Mouse (Mus musculus) midbrain, embryonic 11.5 days (tissue): Measurements from ENCODE around the gene Bzw1. TPM values are rescaled to one million over a fixed set of nuclear protein-coding genes. Genes with fewer than 3 reads are reported as not detected.
A peak's percentile ranks its signal among the peaks of the same experiment; 100 is the strongest.

Experiments used
- ATAC-seq: fragments of 200-750 bp; cut with Nextera tagmentation; 2 replicates; pipeline ENCODE4 v1.8.0; 2017; ENCODE audit warnings: moderate TSS enrichment, moderate library complexity; ENCODE audit not compliant: low FRiP score
- DNase-seq: peaks from one replicate; pipeline ENCODE4 v3.0.0; 2015; ENCODE audit warnings: low spot score; ENCODE audit errors: missing footprints
- H3K27ac ChIP-seq: fragments of 300-500 bp; sonication (generic); 2 replicates; pipeline ENCODE4 v1.5.1; 2014; ENCODE audit warnings: low read depth, low read length
- H3K27me3 ChIP-seq: fragments of 300-500 bp; sonication (generic); 2 replicates; pipeline ENCODE4 v1.6.1; 2014; ENCODE audit warnings: mild to moderate bottlenecking, low read length, moderate library complexity, mixed read lengths; ENCODE audit not compliant: control insufficient read depth, insufficient read depth
- H3K36me3 ChIP-seq: fragments of 300-500 bp; sonication (generic); 2 replicates; pipeline ENCODE4 v1.6.1; 2014; ENCODE audit warnings: mild to moderate bottlenecking, low read length, moderate library complexity, mixed read lengths; ENCODE audit not compliant: control insufficient read depth, insufficient read depth
- H3K4me1 ChIP-seq: fragments of 300-500 bp; sonication (generic); 2 replicates; pipeline ENCODE4 v1.6.1; 2014; ENCODE audit warnings: low read length; ENCODE audit not compliant: control insufficient read depth, insufficient read depth
- H3K4me2 ChIP-seq: fragments of 300-500 bp; sonication (generic); 2 replicates; pipeline ENCODE4 v1.6.1; 2014; ENCODE audit warnings: mild to moderate bottlenecking, moderate library complexity
- H3K4me3 ChIP-seq: fragments of 300-500 bp; sonication (generic); 2 replicates; pipeline ENCODE4 v1.5.1; 2014; ENCODE audit warnings: low read depth, low read length
- H3K9ac ChIP-seq: fragments of 300-500 bp; sonication (generic); 2 replicates; pipeline ENCODE4 v1.6.1; 2014; ENCODE audit warnings: low read length
- H3K9me3 ChIP-seq: fragments of 300-500 bp; sonication (generic); 2 replicates; pipeline ENCODE4 v1.6.1; 2016; ENCODE audit warnings: low read length; ENCODE audit not compliant: control insufficient read depth
- WGBS: fragments of 180-500 bp; shearing (Covaris S2); extraction: QIAGEN DNeasy Blood & Tissue Kit; methylation state at CpG from one replicate; pipeline ENCODE4 v1.1.7; 2014; 5-methylcytosine and 5-hydroxymethylcytosine counted together
- polyA plus RNA-seq: library from polyadenylated mRNA; unstranded; fragments of >200 nt; fragmentation: Nextera tagmentation; extraction: Ambion mirVana; gene quantifications from 2 replicates; pipeline ENCODE4 v1.2.1, GENCODE M21; 2014

Gene Bzw1
- polyA plus RNA-seq, 1 experiment from 2014 or later = 587 TPM

GRCm38 (mm10) chr1:58409553-58410197 lies 17.0 kb downstream of the Bzw1 start:
- H3K4me1 ChIP-seq = no peaks in the 10 kb centered on the region
- no peak overlapping the region for H3K27ac ChIP-seq
- no peak overlapping the region for H3K4me3 ChIP-seq
- no peak overlapping the region for H3K4me2 ChIP-seq
- no peak for ATAC-seq
- no peaks in the 10 kb centered on the region for H3K9me3 ChIP-seq
- H3K27me3 ChIP-seq = no peaks in the 10 kb centered on the region
- DNase-seq = peak; percentile 81
- WGBS = 77% methylated on average over 5 of the region's 5 CpGs
- no peak overlapping the region for H3K9ac ChIP-seq
- H3K36me3 ChIP-seq = peaks cover 33% of the 10 kb centered on the region

DNA sequence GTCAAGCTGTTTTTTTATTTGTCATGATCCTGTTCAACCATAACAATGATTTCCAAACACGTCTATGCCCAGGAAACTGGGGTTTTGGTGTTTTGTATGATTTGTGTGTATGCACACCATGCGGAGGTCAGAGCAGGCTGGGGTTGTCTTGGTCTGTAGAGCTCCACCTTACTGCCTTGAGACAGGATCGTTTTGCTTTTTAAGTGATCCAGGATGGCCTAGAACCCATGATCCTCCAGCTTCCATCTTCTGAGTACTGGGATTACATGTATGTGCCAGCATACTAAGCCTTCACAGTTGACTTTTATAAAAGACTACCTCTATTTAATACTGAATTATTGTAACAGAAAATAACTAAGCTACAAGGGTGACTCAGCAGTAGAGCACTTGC lies 17.5 kb downstream of the Bzw1 start:
- WGBS = 86% methylated on average over 3 of the region's 3 CpGs
- Histone ChIP-seq H3K27ac (no peak overlapping the region), H3K4me1 (no peaks in the 10 kb centered on the region), H3K27me3 (no peaks in the 10 kb centered on the region), H3K4me3 (no peak overlapping the region), H3K9me3 (no peaks in the 10 kb centered on the region), H3K36me3 (peaks cover 35% of the 10 kb centered on the region), H3K9ac (no peak overlapping the region), H3K4me2 (no peak overlapping the region)
- ATAC-seq (no peak), DNase-seq (peak; percentile 79)

GRCm38 (mm10) chr1:58410776-58411175 lies 18.1 kb downstream of the Bzw1 start:
- peak; percentile 84 for DNase-seq
- Histone ChIP-seq H3K36me3 (peaks cover 36% of the 10 kb centered on the region), H3K9ac (no peak overlapping the region), H3K4me2 (no peak overlapping the region), H3K4me3 (no peak overlapping the region), H3K4me1 (no peaks in the 10 kb centered on the region), H3K9me3 (no peaks in the 10 kb centered on the region), H3K27ac (no peak overlapping the region), H3K27me3 (no peaks in the 10 kb centered on the region)
- 94% methylated on average over 7 of the region's 7 CpGs for WGBS
- ATAC-seq = no peak

GRCm38 (mm10) chr1:58415442-58415841 lies 22.7 kb downstream of the Bzw1 start:
- Histone ChIP-seq H3K4me2 (no peak overlapping the region), H3K4me3 (no peak overlapping the region), H3K9me3 (no peaks in the 10 kb centered on the region), H3K4me1 (no peaks in the 10 kb centered on the region), H3K27ac (no peak overlapping the region), H3K36me3 (peaks cover 63% of the 10 kb centered on the region), H3K9ac (no peak overlapping the region), H3K27me3 (no peaks in the 10 kb centered on the region)
- ATAC-seq = no peak
- WGBS = 37% methylated on average over 1 of the region's 1 CpGs
- peak; percentile 88 for DNase-seq

GRCm38 (mm10) chr1:58416048-58416447 lies 23.4 kb downstream of the Bzw1 start:
- peak; percentile 39 for DNase-seq
- H3K4me3 ChIP-seq = no peak overlapping the region
- no peaks in the 10 kb centered on the region for H3K9me3 ChIP-seq
- ATAC-seq = no peak
- peaks cover 61% of the 10 kb centered on the region for H3K36me3 ChIP-seq
- H3K27ac ChIP-seq = no peak overlapping the region
- no peak overlapping the region for H3K4me2 ChIP-seq
- H3K4me1 ChIP-seq = peaks cover 2% of the 10 kb centered on the region; the same call in 1 of the 2 replicates
- H3K9ac ChIP-seq = no peak overlapping the region
- WGBS = 90% methylated on average over 2 of the region's 2 CpGs
- no peaks in the 10 kb centered on the region for H3K27me3 ChIP-seq

GRCm38 (mm10) chr1:58420032-58420431 lies 27.3 kb downstream of the Bzw1 start:
- Histone ChIP-seq H3K4me2 (no peak overlapping the region), H3K27ac (no peak overlapping the region), H3K9me3 (no peaks in the 10 kb centered on the region), H3K27me3 (no peaks in the 10 kb centered on the region), H3K4me1 (peaks cover 14% of the 10 kb centered on the region), H3K36me3 (peaks cover 39% of the 10 kb centered on the region), H3K9ac (no peak overlapping the region), H3K4me3 (no peak overlapping the region)
- DNase-seq = no peak
- no peak for ATAC-seq
- 91% methylated on average over 10 of the region's 10 CpGs for WGBS

GRCm38 (mm10) chr1:58420961-58421360 lies 28.3 kb downstream of the Bzw1 start:
- DNase-seq = no peak
- peaks cover 14% of the 10 kb centered on the region for H3K4me1 ChIP-seq
- no peak overlapping the region for H3K27ac ChIP-seq
- ATAC-seq = no peak
- no peaks in the 10 kb centered on the region for H3K9me3 ChIP-seq
- peaks cover 37% of the 10 kb centered on the region for H3K36me3 ChIP-seq
- no peaks in the 10 kb centered on the region for H3K27me3 ChIP-seq
- no peak overlapping the region for H3K4me3 ChIP-seq
- H3K9ac ChIP-seq = no peak overlapping the region
- H3K4me2 ChIP-seq = no peak overlapping the region
- 86% methylated on average over 7 of the region's 7 CpGs for WGBS

DNA sequence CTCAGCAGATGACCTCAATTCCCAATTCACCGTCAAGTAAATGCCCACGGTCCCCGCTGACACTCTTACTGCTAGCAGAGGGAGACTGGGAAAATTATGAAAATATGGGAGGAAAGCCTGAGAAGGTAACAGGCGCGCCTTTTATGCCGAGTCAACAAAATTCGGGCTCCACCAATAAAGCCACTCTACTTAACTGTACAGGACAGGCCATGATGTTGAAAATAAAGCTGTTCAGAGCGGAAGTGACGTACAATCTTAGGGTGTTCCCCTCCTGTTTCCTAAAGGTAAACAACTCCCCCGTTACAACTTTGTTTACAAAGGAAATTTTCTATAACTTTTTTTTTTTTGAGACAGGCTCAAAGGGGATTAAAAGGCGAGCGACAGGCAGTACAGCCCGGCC lies 30.2 kb downstream of the Bzw1 start:
- H3K9me3 ChIP-seq = no peaks in the 10 kb centered on the region
- H3K4me1 ChIP-seq = peaks cover 14% of the 10 kb centered on the region
- DNase-seq = peak; percentile 89
- H3K27me3 ChIP-seq = no peaks in the 10 kb centered on the region
- H3K27ac ChIP-seq = no peak overlapping the region
- H3K4me2 ChIP-seq = peak overlapping the region; percentile 77
- peaks cover 25% of the 10 kb centered on the region for H3K36me3 ChIP-seq
- WGBS = 14% methylated on average over 13 of the region's 13 CpGs
- H3K9ac ChIP-seq = peak overlapping the region; percentile 99
- peak overlapping the region; percentile 77 for H3K4me3 ChIP-seq
- peak; percentile 33; the same call in 1 of the 2 replicates for ATAC-seq

GRCm38 (mm10) chr1:58423371-58424248 lies 30.9 kb downstream of the Bzw1 start, which contains the start of gene Clk1:
Gene Clk1 (minus strand): TSS chr1:58424066.
- peak within 1 kb of the TSS; percentile 77 for H3K4me3 ChIP-seq
- under 1% methylated on average over 79 of the region's 79 CpGs for WGBS
- peaks cover 18% of the 10 kb centered on the region for H3K36me3 ChIP-seq
- peak within 1 kb of the TSS; percentile 77 for H3K4me2 ChIP-seq
- peak within 1 kb of the TSS; percentile 96 for H3K27ac ChIP-seq
- ATAC-seq = peak; percentile 97
- no peaks in the 10 kb centered on the region for H3K9me3 ChIP-seq
- H3K4me1 ChIP-seq = peaks cover 14% of the 10 kb centered on the region
- peak within 1 kb of the TSS; percentile 99 for H3K9ac ChIP-seq
- peak; percentile 100 for DNase-seq
- H3K27me3 ChIP-seq = no peaks in the 10 kb centered on the region
